Mouse (Mus musculus): ENCODE measurements at regions not wholly inside any gene's neighbourhood (a gene's known extent, or its start where the extent isn't known, plus 50 kb on each side); places are given as distances from the start of the nearest gene placed in this dataset.
A peak's percentile ranks its signal among the peaks of the same experiment; 100 is the strongest.

DNA sequence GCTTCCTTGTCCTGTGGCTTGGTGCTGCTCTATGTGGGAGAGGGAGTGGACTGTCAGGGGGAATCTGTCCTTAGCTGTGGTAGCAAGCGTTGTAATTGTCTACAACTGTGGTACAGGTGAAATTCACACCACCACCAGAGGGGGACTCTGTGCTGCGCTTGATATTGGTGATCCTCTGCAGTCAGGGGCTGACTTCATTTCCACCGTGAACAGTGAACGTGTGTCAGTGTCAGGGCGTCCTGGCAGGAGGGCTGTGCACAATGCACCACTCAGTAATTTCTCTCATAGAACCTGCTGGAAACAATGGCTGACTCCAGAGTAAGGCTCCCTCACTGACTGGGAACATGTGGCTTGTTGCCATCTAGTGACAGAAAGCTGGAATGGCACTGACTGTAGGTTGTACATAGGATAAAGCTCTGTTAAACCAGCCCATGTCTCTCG lies 102.6 kb downstream of the Tex29 start:
- TF ChIP-seq SMC3 (IDR thresholded peaks at IDR 0.05; ENCODE audit: low read depth, low read length) (peak; percentile 33; the same call in 1 of the 2 replicates), CTCF (IDR thresholded peaks at IDR 0.05 in 2 of 3, conservative IDR thresholded peaks at IDR 0.05 in 1 of 3; ENCODE audit: control insufficient read depth in 1 of 3, insufficient read depth in 1 of 3, low read depth in 2 of 3, low read length in 3 of 3, poor library complexity in 1 of 3, severe bottlenecking in 1 of 3) (peak; percentile 23 to 57 (median 50); a peak in 5 of 6 replicates), JUND (IDR thresholded peaks at IDR 0.05; ENCODE audit: low read depth, low read length) (no peak), ETS1 (IDR thresholded peaks at IDR 0.05; ENCODE audit: low read depth, low read length) (no peak), MAZ (IDR thresholded peaks at IDR 0.05; ENCODE audit: low read depth, low read length) (no peak), RAD21 (IDR thresholded peaks at IDR 0.05; ENCODE audit: low read depth, low read length) (peak; percentile 31)
- Histone ChIP-seq H3K9ac (ENCODE audit: control insufficient read depth, low read depth, low read length, poor library complexity, severe bottlenecking) (no peak overlapping the region), H3K4me1 (ENCODE audit: control insufficient read depth in 1 of 2, insufficient read depth in 2 of 2, low read length in 2 of 2) (no peaks in the 10 kb centered on the region), H3K9me3 (replicated peaks; ENCODE audit: insufficient read depth, low read length) (no peaks in the 10 kb centered on the region), H3K36me3 (ENCODE audit: control insufficient read depth in 1 of 2, insufficient read depth in 2 of 2, low read length in 2 of 2) (no peaks in the 10 kb centered on the region), H3K27ac (ENCODE audit: control insufficient read depth, low read depth, low read length) (no peak overlapping the region), H3K4me3 (ENCODE audit: control insufficient read depth in 1 of 2, insufficient read depth in 1 of 2, low read depth in 2 of 2, low read length in 2 of 2) (no peak overlapping the region), H3K79me2 (ENCODE audit: control insufficient read depth, insufficient read depth, low read length, poor library complexity) (no peaks in the 10 kb centered on the region), H3K27me3 (ENCODE audit: control insufficient read depth in 1 of 2, insufficient read depth in 2 of 2, low read length in 2 of 2) (no peaks in the 10 kb centered on the region)
- peak; percentile 28 for DNase-seq (ENCODE audit: low read depth, low spot score)

GRCm38 (mm10) chr8:11947766-11948165 lies 107.5 kb downstream of the Tex29 start:
- no peaks in the 10 kb centered on the region for H3K79me2 ChIP-seq (ENCODE audit: control insufficient read depth, insufficient read depth, low read length, poor library complexity)
- H3K27ac ChIP-seq (ENCODE audit: control insufficient read depth, low read depth, low read length) = no peak overlapping the region
- H3K9ac ChIP-seq (ENCODE audit: control insufficient read depth, low read depth, low read length, poor library complexity, severe bottlenecking) = no peak overlapping the region
- no peaks in the 10 kb centered on the region for H3K27me3 ChIP-seq (ENCODE audit: control insufficient read depth in 1 of 2, insufficient read depth in 2 of 2, low read length in 2 of 2)
- H3K4me3 ChIP-seq (ENCODE audit: control insufficient read depth in 1 of 2, insufficient read depth in 1 of 2, low read depth in 2 of 2, low read length in 2 of 2) = no peak overlapping the region
- TF ChIP-seq USF1 (IDR thresholded peaks at IDR 0.05; ENCODE audit: low read depth, low read length) = no peak
- no peak for TF ChIP-seq TAL1 (IDR thresholded peaks at IDR 0.05; ENCODE audit: low read length)
- H3K4me1 ChIP-seq (ENCODE audit: control insufficient read depth in 1 of 2, insufficient read depth in 2 of 2, low read length in 2 of 2) = no peaks in the 10 kb centered on the region
- H3K36me3 ChIP-seq (ENCODE audit: control insufficient read depth in 1 of 2, insufficient read depth in 2 of 2, low read length in 2 of 2) = no peaks in the 10 kb centered on the region
- no peak for DNase-seq (ENCODE audit: low read depth, low spot score)
- H3K9me3 ChIP-seq (replicated peaks; ENCODE audit: insufficient read depth, low read length) = no peaks in the 10 kb centered on the region

GRCm38 (mm10) chr8:11956268-11956667 lies 116.0 kb downstream of the Tex29 start:
- DNase-seq (ENCODE audit: low read depth, low spot score) = no peak
- H3K27ac ChIP-seq (ENCODE audit: control insufficient read depth, low read depth, low read length) = no peak overlapping the region
- no peaks in the 10 kb centered on the region; a peak in 1 of 4 replicates for H3K27me3 ChIP-seq (ENCODE audit: control insufficient read depth in 1 of 2, insufficient read depth in 2 of 2, low read length in 2 of 2)

More at GRCm38 (mm10) chr8:11956268-11956667, 116.0 kb downstream of the Tex29 start:
- H3K36me3 ChIP-seq (ENCODE audit: control insufficient read depth in 1 of 2, insufficient read depth in 2 of 2, low read length in 2 of 2) = no peaks in the 10 kb centered on the region
- no peaks in the 10 kb centered on the region for H3K4me1 ChIP-seq (ENCODE audit: control insufficient read depth in 1 of 2, insufficient read depth in 2 of 2, low read length in 2 of 2)
- H3K9me3 ChIP-seq (replicated peaks; ENCODE audit: insufficient read depth, low read length) = no peaks in the 10 kb centered on the region
- H3K79me2 ChIP-seq (ENCODE audit: control insufficient read depth, insufficient read depth, low read length, poor library complexity) = no peaks in the 10 kb centered on the region
- no peak overlapping the region for H3K4me3 ChIP-seq (ENCODE audit: control insufficient read depth in 1 of 2, insufficient read depth in 1 of 2, low read depth in 2 of 2, low read length in 2 of 2)
- no peak overlapping the region for H3K9ac ChIP-seq (ENCODE audit: control insufficient read depth, low read depth, low read length, poor library complexity, severe bottlenecking)
- TF ChIP-seq BHLHE40 (IDR thresholded peaks at IDR 0.05; ENCODE audit: borderline replicate concordance, low read depth, low read length) = no peak
- TF ChIP-seq CTCF (IDR thresholded peaks at IDR 0.05 in 2 of 3, conservative IDR thresholded peaks at IDR 0.05 in 1 of 3; ENCODE audit: control insufficient read depth in 1 of 3, insufficient read depth in 1 of 3, low read depth in 2 of 3, low read length in 3 of 3, poor library complexity in 1 of 3, severe bottlenecking in 1 of 3) = no peak
- TF ChIP-seq GATA1 (IDR thresholded peaks at IDR 0.05; ENCODE audit: low read depth, low read length) = no peak
- TF ChIP-seq ELF1 (IDR thresholded peaks at IDR 0.05; ENCODE audit: low read depth, low read length) = no peak
- no peak for TF ChIP-seq HCFC1 (IDR thresholded peaks at IDR 0.05; ENCODE audit: low read depth, low read length)
- no peak for TF ChIP-seq POLR2A (IDR thresholded peaks at IDR 0.05; ENCODE audit: control insufficient read depth in 1 of 2, insufficient read depth in 1 of 2, low read depth in 1 of 2, low read length in 2 of 2, poor library complexity in 1 of 2)
- TF ChIP-seq MXI1 (IDR thresholded peaks at IDR 0.05; ENCODE audit: low read depth, low read length) = no peak
- no peak for TF ChIP-seq TAL1 (IDR thresholded peaks at IDR 0.05; ENCODE audit: low read length)
- no peak for TF ChIP-seq E2F4 (IDR thresholded peaks at IDR 0.05; ENCODE audit: borderline replicate concordance, low read depth, low read length)
- no peak for TF ChIP-seq GABPA (IDR thresholded peaks at IDR 0.05; ENCODE audit: low read depth, low read length)
- no peak for TF ChIP-seq SMC3 (IDR thresholded peaks at IDR 0.05; ENCODE audit: low read depth, low read length)
- TF ChIP-seq NELFE (IDR thresholded peaks at IDR 0.05; ENCODE audit: low read depth, low read length) = no peak

Measured in MEL (cell line).